Mouse (Mus musculus) CH12.LX (cell line): ENCODE measurements around the gene Fastk. TPM values are rescaled to one million over a fixed set of nuclear protein-coding genes. Genes with fewer than 3 reads are reported as not detected.

Source experiments
- DNase-seq: peaks from one replicate; pipeline ENCODE4 v3.0.0-alpha.2; 2013; ENCODE audit errors: extremely low read depth
- H3K27ac ChIP-seq: 2 replicates; pipeline ENCODE4 v1.5.1; 2012; ENCODE audit warnings: low read depth, mild to moderate bottlenecking, control low read depth, moderate library complexity; ENCODE audit not compliant: insufficient read depth
- H3K27me3 ChIP-seq: replicated peaks from 2 replicates; pipeline ENCODE3; 2012; ENCODE audit warnings: inconsistent platforms
- H3K36me3 ChIP-seq, 2 experiments: replicated peaks in 1 of 2; 2 replicates each; pipeline versions ENCODE3 to v1.6.1; 2012; ENCODE audit warnings: inconsistent platforms in 1 of 2, low read length in 1 of 2, mild to moderate bottlenecking in 1 of 2, mixed read lengths in 1 of 2, moderate library complexity in 1 of 2; ENCODE audit not compliant: control insufficient read depth in 1 of 2, insufficient read depth in 1 of 2
- H3K4me1 ChIP-seq, 2 experiments: 2 replicates each; pipeline ENCODE4 v1.6.1; 2012; ENCODE audit warnings: inconsistent platforms in 1 of 2, moderate library complexity in 1 of 2; ENCODE audit not compliant: insufficient read depth in 2 of 2, control insufficient read depth in 1 of 2
- H3K4me2 ChIP-seq: 2 replicates; pipeline ENCODE4 v1.6.1; 2012; ENCODE audit warnings: low read depth, mild to moderate bottlenecking, control low read depth; ENCODE audit not compliant: poor library complexity, insufficient read depth, severe bottlenecking
- H3K4me3 ChIP-seq, 3 experiments: fragments of 150-350 bp in 1 of 3; sonication (generic) in 1 of 3; replicated peaks in 1 of 3; 2 replicates each; pipeline versions ENCODE3 to v1.5.1; 2011 to 2012; ENCODE audit warnings: low read depth in 2 of 3, low read length in 2 of 3, mild to moderate bottlenecking in 2 of 3, moderate library complexity in 2 of 3, control low read depth in 1 of 3, improper control_type of control experiment in 1 of 3, inconsistent platforms in 1 of 3, mixed read lengths in 1 of 3; ENCODE audit not compliant: poor library complexity in 1 of 3
- H3K79me2 ChIP-seq: replicated peaks from 2 replicates; pipeline ENCODE4 v1.6.1; 2012; ENCODE audit warnings: mild to moderate bottlenecking, moderate library complexity; ENCODE audit not compliant: control insufficient read depth, poor library complexity, insufficient read depth, severe bottlenecking; ENCODE audit errors: extremely low read depth
- H3K9ac ChIP-seq: 2 replicates; pipeline ENCODE4 v1.6.1; 2012; ENCODE audit warnings: low read depth, mild to moderate bottlenecking, control low read depth, moderate library complexity; ENCODE audit not compliant: insufficient read depth
- H3K9me3 ChIP-seq: replicated peaks from 2 replicates; pipeline ENCODE3; 2012; ENCODE audit warnings: low read length, inconsistent platforms, mixed read lengths
- CHD2 ChIP-seq: IDR thresholded peaks from 2 replicates; pipeline ENCODE4 v1.6.1; 2011; ENCODE audit warnings: low read length, improper control_type of control experiment
- CTCF ChIP-seq, 2 experiments: IDR thresholded peaks in 1 of 2; conservative IDR thresholded peaks in 1 of 2; 2 replicates each; pipeline ENCODE4 v1.5.1; 2011 to 2012; ENCODE audit warnings: low read depth in 2 of 2, low read length in 2 of 2, improper control_type of control experiment in 1 of 2, inconsistent platforms in 1 of 2, mild to moderate bottlenecking in 1 of 2, moderate library complexity in 1 of 2
- EP300 ChIP-seq: IDR thresholded peaks from 2 replicates; pipeline ENCODE4 v1.6.1; 2011; ENCODE audit warnings: low read length, improper control_type of control experiment
- ETS1 ChIP-seq: conservative IDR thresholded peaks from 2 replicates; pipeline ENCODE4 v1.6.1; 2012; ENCODE audit warnings: low read depth, mild to moderate bottlenecking, inconsistent platforms, low read length, improper control_type of control experiment, moderate library complexity
- IRF4 ChIP-seq: IDR thresholded peaks from 2 replicates; pipeline ENCODE4 v1.6.1; 2014; ENCODE audit warnings: low read depth, mild to moderate bottlenecking, inconsistent platforms, low read length, improper control_type of control experiment
- JUN ChIP-seq: IDR thresholded peaks from 2 replicates; pipeline ENCODE4 v1.6.1; 2011; ENCODE audit warnings: low read depth, mild to moderate bottlenecking, low read length, improper control_type of control experiment, moderate library complexity; ENCODE audit not compliant: insufficient read depth
- KAT2A ChIP-seq: IDR thresholded peaks from 2 replicates; pipeline ENCODE4 v1.6.1; 2012; ENCODE audit warnings: low read length, improper control_type of control experiment, inconsistent platforms; ENCODE audit not compliant: insufficient replicate concordance
- MAFK ChIP-seq: IDR thresholded peaks from 2 replicates; pipeline ENCODE4 v1.6.1; 2011; ENCODE audit warnings: low read length, improper control_type of control experiment; ENCODE audit not compliant: insufficient replicate concordance
- MAX ChIP-seq: IDR thresholded peaks from 2 replicates; pipeline ENCODE4 v1.6.1; 2011; ENCODE audit warnings: low read length, improper control_type of control experiment
- MAZ ChIP-seq: IDR thresholded peaks from 2 replicates; pipeline ENCODE4 v1.6.1; 2012; ENCODE audit warnings: low read depth, mild to moderate bottlenecking, inconsistent platforms, low read length, improper control_type of control experiment, moderate library complexity
- MEF2A ChIP-seq: IDR thresholded peaks from 2 replicates; pipeline ENCODE4 v1.6.1; 2014; ENCODE audit warnings: low read depth, mild to moderate bottlenecking, inconsistent platforms, low read length, improper control_type of control experiment, borderline replicate concordance
- MXI1 ChIP-seq: IDR thresholded peaks from 2 replicates; pipeline ENCODE4 v1.6.1; 2011; ENCODE audit warnings: mild to moderate bottlenecking, low read depth, low read length, improper control_type of control experiment
- NELFE ChIP-seq: IDR thresholded peaks from 2 replicates; pipeline ENCODE4 v1.6.1; 2011; ENCODE audit warnings: low read depth, low read length, improper control_type of control experiment
- PAX5 ChIP-seq: IDR thresholded peaks from 2 replicates; pipeline ENCODE4 v1.6.1; 2012; ENCODE audit warnings: low read length, inconsistent platforms, mixed read lengths
- POLR2A ChIP-seq: IDR thresholded peaks from 2 replicates; pipeline ENCODE4 v1.6.1; 2011; ENCODE audit warnings: low read depth, mild to moderate bottlenecking, improper control_type of control experiment, low read length
- TBP ChIP-seq: conservative IDR thresholded peaks from 2 replicates; pipeline ENCODE4 v1.6.1; 2011; ENCODE audit warnings: low read depth, low read length, improper control_type of control experiment
- UBTF ChIP-seq: IDR thresholded peaks from 2 replicates; pipeline ENCODE4 v1.6.1; 2012; ENCODE audit warnings: low read depth, mild to moderate bottlenecking, inconsistent platforms, low read length, improper control_type of control experiment, moderate library complexity
- ZKSCAN1 ChIP-seq: IDR thresholded peaks from 2 replicates; pipeline ENCODE4 v1.6.1; 2012; ENCODE audit warnings: low read depth, inconsistent platforms, low read length, improper control_type of control experiment, borderline replicate concordance
- dilution Hi-C: fragments of 300-500 bp; cut with MboI; formaldehyde crosslinking; loops from 2 replicates; pipeline ENCODE4 v1.14.3; 2020; ENCODE audit warnings: low sequenced_read_pairs; ENCODE audit not compliant: extremely low pct_unique_long_range_greater_than_20kb, extremely low pct_ligation_motif_present
- in situ Hi-C: fragments of 300-500 bp; cut with MboI; formaldehyde crosslinking; loops from 3 replicates; pipeline ENCODE4 v1.14.3; 2019; ENCODE audit warnings: low sequenced_read_pairs, low pct_ligation_motif_present, low pct_unique_long_range_greater_than_20kb, mixed read lengths
- polyA plus RNA-seq: library from polyadenylated mRNA; unstranded; fragments of >175 nt; gene quantifications from 2 replicates; pipeline ENCODE4 v1.2.1, GENCODE M21; 2012; ENCODE audit warnings: low read depth; ENCODE audit not compliant: insufficient read length
- total RNA-seq, 2 experiments: library from RNA; depleted of rRNA; stranded (reverse); fragments of 300-350 nt in 1 of 2; fragments of >200 nt in 1 of 2; gene quantifications; 2 replicates each; pipeline ENCODE4 v1.2.3; 2012 to 2014

Fastk gene
- total and polyA plus RNA-seq, 3 experiments = 44.8 to 88.0 (median 61.4) TPM

- no peak for TF ChIP-seq MAFK
- no peak for TF ChIP-seq TBP
- TF ChIP-seq MEF2A = no peak
- TF ChIP-seq MAX = no peak
- no peak for TF ChIP-seq KAT2A
- TF ChIP-seq CTCF (conservative IDR thresholded peaks at IDR 0.05 in 1 of 2, IDR thresholded peaks at IDR 0.05 in 1 of 2; ENCODE audit: low read depth in 2 of 2, low read length in 2 of 2) = no peak
- TF ChIP-seq NELFE = peak; percentile 57
- peak; percentile 66 for TF ChIP-seq POLR2A
- TF ChIP-seq MAZ = peak; percentile 10; the same call in 1 of the 2 replicates
- TF ChIP-seq EP300 = no peak
- TF ChIP-seq IRF4 = no peak
- TF ChIP-seq UBTF = no peak
- no peak for TF ChIP-seq CHD2
- no peak for TF ChIP-seq ZKSCAN1
- TF ChIP-seq MXI1 = no peak
Observed at GRCm38 (mm10) chr5:24424861-24425411, 20.2 kb downstream of the Fastk start (continued).

GRCm38 (mm10) chr5:24424004-24424781 is 20.9 kb downstream of the Fastk start:
- in situ Hi-C loops = loop anchor here (5.0 kb wide), 1 partner anchor 33 kb away; no protein-coding TSS in a partner anchor

More at GRCm38 (mm10) chr5:24424004-24424781, 20.9 kb downstream of the Fastk start:
- Histone ChIP-seq H3K4me1 (peaks cover 16 to 41% of the 10 kb centered on the region in 2 experiments), H3K4me3 (peak overlapping the region; percentile 68 to 94 (median 86)), H3K36me3 (peaks cover 14 to 43% of the 10 kb centered on the region in 2 experiments), H3K79me2 (peaks cover 10% of the 10 kb centered on the region; the same call in 1 of the 2 replicates), H3K27me3 (no peaks in the 10 kb centered on the region), H3K27ac (peak overlapping the region; percentile 63), H3K9me3 (no peaks in the 10 kb centered on the region), H3K4me2 (peak overlapping the region; percentile 84), H3K9ac (peak overlapping the region; percentile 97)
- peak; percentile 17 for DNase-seq
- dilution Hi-C loops = no loop called here
- 0 out of 2 replicates have a peak, but pooled peaks have one; percentile 34 for TF ChIP-seq UBTF
- TF ChIP-seq JUN = no peak
- TF ChIP-seq EP300 = no peak
- no peak for TF ChIP-seq ETS1
- TF ChIP-seq PAX5 = no peak
- TF ChIP-seq MEF2A = no peak
